Mouse (Mus musculus): ENCODE measurements around the gene Gsto2.

DNA sequence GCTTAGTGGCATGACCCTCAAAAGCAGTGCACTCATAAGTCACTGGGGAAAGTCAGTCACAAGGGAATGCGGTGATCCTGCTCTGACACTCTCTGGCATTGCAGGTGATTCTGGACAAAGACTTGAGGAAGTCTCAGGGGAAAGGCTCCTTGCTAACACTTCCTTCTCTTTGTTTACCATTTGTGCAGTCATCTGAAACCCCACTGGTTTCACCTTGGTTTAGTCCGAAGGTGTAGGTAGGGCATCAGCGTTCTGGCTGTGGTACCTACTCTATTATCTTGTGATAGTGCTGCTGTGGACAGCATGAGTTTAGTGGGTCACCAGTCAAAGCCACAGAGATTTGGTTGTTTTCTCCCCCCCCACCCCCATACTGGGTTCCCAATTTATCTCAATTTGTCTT is 15.6 kb upstream of the Gsto2 start:
- TF ChIP-seq CTCF (IDR thresholded peaks at IDR 0.05; ENCODE audit: low read depth) (no peak), EP300 (IDR thresholded peaks at IDR 0.05; ENCODE audit: low read depth) (no peak)
